Mouse (Mus musculus): ENCODE results near the gene Arl4c. TPM values are rescaled to one million over a fixed set of nuclear protein-coding genes. Genes with fewer than 3 reads are reported as not detected.

The Arl4c gene
- polyA plus RNA-seq, 1 experiment from 2014 or later, result 1.9 TPM

GRCm38 (mm10) chr1:88738931-88739330 lies 36.9 kb upstream of the Arl4c start:
- WGBS, result 52% methylated on average over 3 of the region's 3 CpGs
- Histone ChIP-seq H3K9ac (ENCODE audit: low read depth, low read length) (no peak overlapping the region), H3K4me3 (ENCODE audit: low read depth, low read length) (no peak overlapping the region), H3K36me3 (ENCODE audit: control insufficient read depth, insufficient read depth, low read length) (no peaks in the 10 kb centered on the region), H3K9me3 (ENCODE audit: control insufficient read depth, low read length) (no peaks in the 10 kb centered on the region), H3K27me3 (replicated peaks; ENCODE audit: control insufficient read depth, insufficient read depth, low read length) (no peaks in the 10 kb centered on the region), H3K27ac (ENCODE audit: low read depth, low read length) (no peak overlapping the region), H3K4me2 (no peak overlapping the region), H3K4me1 (replicated peaks; ENCODE audit: control insufficient read depth, insufficient read depth, low read length) (no peaks in the 10 kb centered on the region)
- DNase-seq (ENCODE audit: low spot score) (no peak), ATAC-seq (replicated peaks; ENCODE audit: low FRiP score) (no peak)

- ATAC-seq (replicated peaks; ENCODE audit: low FRiP score) (no peak), DNase-seq (ENCODE audit: low spot score) (no peak)
- H3K9ac ChIP-seq (ENCODE audit: low read depth, low read length), result no peak overlapping the region
- 86% methylated on average over 1 of the region's 1 CpGs for WGBS
- H3K4me3 ChIP-seq (ENCODE audit: low read depth, low read length), result no peak overlapping the region
- no peaks in the 10 kb centered on the region for H3K4me1 ChIP-seq (replicated peaks; ENCODE audit: control insufficient read depth, insufficient read depth, low read length)
- H3K36me3 ChIP-seq (ENCODE audit: control insufficient read depth, insufficient read depth, low read length), result no peaks in the 10 kb centered on the region
- H3K27me3 ChIP-seq (replicated peaks; ENCODE audit: control insufficient read depth, insufficient read depth, low read length), result no peaks in the 10 kb centered on the region
- H3K9me3 ChIP-seq (ENCODE audit: control insufficient read depth, low read length), result no peaks in the 10 kb centered on the region
- no peak overlapping the region for H3K27ac ChIP-seq (ENCODE audit: low read depth, low read length)
- H3K4me2 ChIP-seq, result no peak overlapping the region
These were observed 27.5 kb upstream of the Arl4c start for GRCm38 (mm10) chr1:88729496-88729895.

DNA sequence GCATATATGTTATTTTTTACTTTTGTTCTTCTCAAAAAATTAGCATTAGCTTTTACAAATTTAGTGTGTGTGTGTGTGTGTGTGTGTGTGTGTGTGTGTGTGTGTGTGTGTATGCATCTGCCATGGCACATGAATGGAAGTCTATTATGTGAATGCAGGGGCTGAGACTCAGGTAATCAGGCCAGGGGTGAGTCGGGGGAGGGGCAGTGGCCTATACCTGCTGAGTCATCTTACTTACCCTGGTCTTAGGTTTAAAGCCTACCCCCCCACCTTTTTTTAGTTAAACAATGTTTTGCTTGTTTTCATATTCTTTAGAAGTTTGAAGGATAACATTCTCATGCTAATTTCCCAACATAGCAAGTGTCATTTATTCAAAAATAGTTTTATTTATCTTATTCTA lies 25.3 kb upstream of the Arl4c start:
- H3K4me3 ChIP-seq (ENCODE audit: low read depth, low read length), result no peak overlapping the region
- H3K4me1 ChIP-seq (replicated peaks; ENCODE audit: control insufficient read depth, insufficient read depth, low read length), result no peaks in the 10 kb centered on the region
- no peak for ATAC-seq (replicated peaks; ENCODE audit: low FRiP score)
- H3K27me3 ChIP-seq (replicated peaks; ENCODE audit: control insufficient read depth, insufficient read depth, low read length), result no peaks in the 10 kb centered on the region
- WGBS, result 83% methylated on average over 1 of the region's 1 CpGs
- H3K36me3 ChIP-seq (ENCODE audit: control insufficient read depth, insufficient read depth, low read length), result no peaks in the 10 kb centered on the region
- no peak overlapping the region for H3K4me2 ChIP-seq
- H3K9ac ChIP-seq (ENCODE audit: low read depth, low read length), result no peak overlapping the region
- H3K9me3 ChIP-seq (ENCODE audit: control insufficient read depth, low read length), result no peaks in the 10 kb centered on the region
- no peak for DNase-seq (ENCODE audit: low spot score)
- H3K27ac ChIP-seq (ENCODE audit: low read depth, low read length), result no peak overlapping the region

GRCm38 (mm10) chr1:88725716-88726115 lies 23.7 kb upstream of the Arl4c start:
- no peak overlapping the region for H3K9ac ChIP-seq (ENCODE audit: low read depth, low read length)
- WGBS, result 80% methylated on average over 1 of the region's 1 CpGs
- no peak overlapping the region for H3K27ac ChIP-seq (ENCODE audit: low read depth, low read length)
- H3K9me3 ChIP-seq (ENCODE audit: control insufficient read depth, low read length), result no peaks in the 10 kb centered on the region
- H3K36me3 ChIP-seq (ENCODE audit: control insufficient read depth, insufficient read depth, low read length), result no peaks in the 10 kb centered on the region
- ATAC-seq (replicated peaks; ENCODE audit: low FRiP score) (no peak), DNase-seq (ENCODE audit: low spot score) (no peak)
- no peak overlapping the region for H3K4me3 ChIP-seq (ENCODE audit: low read depth, low read length)
- H3K4me1 ChIP-seq (replicated peaks; ENCODE audit: control insufficient read depth, insufficient read depth, low read length), result no peaks in the 10 kb centered on the region
- H3K4me2 ChIP-seq, result no peak overlapping the region
- no peaks in the 10 kb centered on the region for H3K27me3 ChIP-seq (replicated peaks; ENCODE audit: control insufficient read depth, insufficient read depth, low read length)

DNA sequence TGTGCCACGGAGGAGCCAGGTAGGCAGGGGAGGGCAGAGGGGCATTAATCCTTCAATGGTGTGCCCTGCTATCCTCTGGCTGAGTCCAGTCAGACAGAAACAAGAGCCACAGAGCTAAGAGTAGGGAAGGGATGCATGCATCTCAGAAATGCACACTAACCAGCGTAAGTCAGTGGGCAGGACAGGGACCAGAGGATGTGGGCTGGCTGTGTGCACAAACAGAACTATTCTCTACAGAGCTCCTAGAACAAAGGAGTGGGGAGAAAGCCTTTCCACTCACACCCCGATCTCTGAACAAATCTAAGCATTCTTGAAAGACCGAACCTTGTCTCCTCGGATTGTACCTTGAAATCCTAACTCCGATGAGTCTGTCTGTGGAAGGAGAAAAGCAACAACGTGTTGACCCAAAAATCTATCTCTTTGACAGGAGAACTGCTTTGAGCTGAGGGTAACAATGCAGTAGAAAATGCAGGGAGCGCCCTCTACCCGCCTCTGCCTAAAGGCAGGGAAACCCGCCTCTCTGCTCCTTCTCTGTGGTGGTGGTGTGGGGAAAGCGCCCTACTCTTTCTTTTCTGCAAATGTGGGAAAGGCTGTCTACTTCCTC lies 18.7 kb upstream of the Arl4c start:
- ATAC-seq (replicated peaks; ENCODE audit: low FRiP score) (no peak), DNase-seq (ENCODE audit: low spot score) (no peak)
- H3K4me2 ChIP-seq, result no peak overlapping the region
- H3K4me1 ChIP-seq (replicated peaks; ENCODE audit: control insufficient read depth, insufficient read depth, low read length), result no peaks in the 10 kb centered on the region
- 44% methylated on average over 11 of the region's 11 CpGs for WGBS
- H3K36me3 ChIP-seq (ENCODE audit: control insufficient read depth, insufficient read depth, low read length), result no peaks in the 10 kb centered on the region
- no peaks in the 10 kb centered on the region for H3K27me3 ChIP-seq (replicated peaks; ENCODE audit: control insufficient read depth, insufficient read depth, low read length)
- H3K9ac ChIP-seq (ENCODE audit: low read depth, low read length), result no peak overlapping the region
- H3K27ac ChIP-seq (ENCODE audit: low read depth, low read length), result no peak overlapping the region
- no peaks in the 10 kb centered on the region for H3K9me3 ChIP-seq (ENCODE audit: control insufficient read depth, low read length)
- H3K4me3 ChIP-seq (ENCODE audit: low read depth, low read length), result no peak overlapping the region

- H3K27ac ChIP-seq (ENCODE audit: low read depth, low read length), result no peak overlapping the region
- DNase-seq (ENCODE audit: low spot score), result no peak
- H3K4me3 ChIP-seq (ENCODE audit: low read depth, low read length), result no peak overlapping the region
- ATAC-seq (replicated peaks; ENCODE audit: low FRiP score), result no peak
- H3K4me1 ChIP-seq (replicated peaks; ENCODE audit: control insufficient read depth, insufficient read depth, low read length), result no peaks in the 10 kb centered on the region
- no peaks in the 10 kb centered on the region for H3K27me3 ChIP-seq (replicated peaks; ENCODE audit: control insufficient read depth, insufficient read depth, low read length)
- no peak overlapping the region for H3K4me2 ChIP-seq
- H3K9me3 ChIP-seq (ENCODE audit: control insufficient read depth, low read length), result no peaks in the 10 kb centered on the region
- no peak overlapping the region for H3K9ac ChIP-seq (ENCODE audit: low read depth, low read length)
- H3K36me3 ChIP-seq (ENCODE audit: control insufficient read depth, insufficient read depth, low read length), result no peaks in the 10 kb centered on the region
- 74% methylated on average over 3 of the region's 3 CpGs for WGBS
These were observed 16.5 kb upstream of the Arl4c start for GRCm38 (mm10) chr1:88718563-88718962.

DNA sequence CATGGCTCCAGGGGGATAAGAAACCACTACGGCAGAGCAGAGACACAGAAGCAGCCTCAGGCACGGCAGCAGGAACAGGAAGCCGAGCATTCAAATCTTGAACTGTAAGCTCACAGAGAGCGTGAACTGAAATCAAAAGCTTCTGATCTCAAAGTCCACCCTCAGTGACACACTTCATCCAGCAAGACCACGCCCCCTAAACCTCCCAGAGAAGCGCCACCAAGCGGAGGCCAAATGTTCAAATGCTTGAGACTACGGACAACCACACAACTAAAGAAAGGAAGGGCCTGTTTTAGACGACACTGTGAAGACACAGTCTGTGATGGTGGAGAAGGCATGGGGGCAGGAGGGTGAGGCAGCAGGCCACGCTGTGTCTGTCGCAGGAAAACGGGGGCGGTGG lies 15.7 kb upstream of the Arl4c start:
- Histone ChIP-seq H3K9ac (ENCODE audit: low read depth, low read length) (no peak overlapping the region), H3K27ac (ENCODE audit: low read depth, low read length) (no peak overlapping the region), H3K4me3 (ENCODE audit: low read depth, low read length) (no peak overlapping the region), H3K27me3 (replicated peaks; ENCODE audit: control insufficient read depth, insufficient read depth, low read length) (no peaks in the 10 kb centered on the region), H3K36me3 (ENCODE audit: control insufficient read depth, insufficient read depth, low read length) (no peaks in the 10 kb centered on the region), H3K4me1 (replicated peaks; ENCODE audit: control insufficient read depth, insufficient read depth, low read length) (no peaks in the 10 kb centered on the region), H3K9me3 (ENCODE audit: control insufficient read depth, low read length) (no peaks in the 10 kb centered on the region), H3K4me2 (no peak overlapping the region)
- DNase-seq (ENCODE audit: low spot score), result no peak
- no peak for ATAC-seq (replicated peaks; ENCODE audit: low FRiP score)
- 71% methylated on average over 13 of the region's 13 CpGs for WGBS

DNA sequence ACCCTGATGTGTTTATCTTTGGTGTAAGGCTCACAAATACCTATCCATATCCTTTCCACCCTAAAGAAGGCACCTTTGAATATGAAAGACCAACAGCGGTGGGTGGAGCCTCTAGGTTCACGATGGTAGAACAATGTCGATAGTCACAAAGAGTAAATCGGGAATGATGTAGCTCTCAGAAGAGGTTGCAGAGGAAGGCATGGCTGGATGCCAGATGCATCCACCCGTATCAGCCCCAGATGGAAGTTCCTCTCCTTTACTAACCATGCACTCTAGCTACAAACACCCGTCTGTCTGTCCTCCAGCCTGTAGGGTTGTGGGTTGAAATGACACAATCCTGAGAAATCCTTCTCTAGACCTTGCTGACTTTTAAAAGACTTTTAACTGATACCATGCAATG lies 10.0 kb upstream of the Arl4c start:
- H3K4me3 ChIP-seq (ENCODE audit: low read depth, low read length), result no peak overlapping the region
- H3K27me3 ChIP-seq (replicated peaks; ENCODE audit: control insufficient read depth, insufficient read depth, low read length), result no peaks in the 10 kb centered on the region
- no peaks in the 10 kb centered on the region for H3K36me3 ChIP-seq (ENCODE audit: control insufficient read depth, insufficient read depth, low read length)
- H3K9me3 ChIP-seq (ENCODE audit: control insufficient read depth, low read length), result no peaks in the 10 kb centered on the region
- H3K4me2 ChIP-seq, result no peak overlapping the region
- DNase-seq (ENCODE audit: low spot score) (no peak), ATAC-seq (replicated peaks; ENCODE audit: low FRiP score) (no peak)
- no peak overlapping the region for H3K9ac ChIP-seq (ENCODE audit: low read depth, low read length)
- 83% methylated on average over 6 of the region's 6 CpGs for WGBS
- H3K27ac ChIP-seq (ENCODE audit: low read depth, low read length), result no peak overlapping the region
- no peaks in the 10 kb centered on the region for H3K4me1 ChIP-seq (replicated peaks; ENCODE audit: control insufficient read depth, insufficient read depth, low read length)

DNA sequence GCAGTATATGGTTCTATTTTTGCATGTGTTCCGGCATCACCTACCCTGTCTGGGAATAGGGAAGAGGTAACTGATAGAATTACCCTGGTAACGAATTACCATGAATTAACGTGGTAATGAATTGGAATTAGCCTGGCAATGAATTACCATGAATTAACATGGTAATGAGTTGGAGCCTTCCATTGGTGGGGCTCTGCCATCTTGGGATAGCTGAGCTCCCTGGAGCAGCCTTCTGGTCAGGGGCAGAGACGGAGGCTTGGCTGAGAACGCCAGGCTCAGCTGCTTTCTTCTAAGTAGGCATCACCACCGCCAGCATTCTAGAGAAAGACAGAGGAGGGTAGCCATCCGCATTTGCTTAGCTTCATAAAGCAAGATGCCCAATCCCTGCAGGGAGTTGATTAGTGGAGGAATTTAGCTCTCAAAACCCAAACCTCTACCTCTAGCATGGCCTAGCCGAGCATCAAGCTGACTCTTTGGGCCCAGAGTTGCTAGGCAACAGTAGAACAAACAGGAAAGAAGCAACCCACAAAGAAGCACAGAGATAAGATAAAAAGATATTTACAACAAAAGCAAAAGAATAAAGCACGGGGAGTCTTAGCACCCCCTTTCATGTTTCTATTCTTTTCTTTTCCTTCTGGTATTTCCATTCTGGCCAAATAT lies 6.8 kb upstream of the Arl4c start:
- Histone ChIP-seq H3K9me3 (ENCODE audit: control insufficient read depth, low read length) (no peaks in the 10 kb centered on the region), H3K4me2 (no peak overlapping the region), H3K9ac (ENCODE audit: low read depth, low read length) (no peak overlapping the region), H3K4me1 (replicated peaks; ENCODE audit: control insufficient read depth, insufficient read depth, low read length) (no peaks in the 10 kb centered on the region), H3K27ac (ENCODE audit: low read depth, low read length) (no peak overlapping the region), H3K27me3 (replicated peaks; ENCODE audit: control insufficient read depth, insufficient read depth, low read length) (no peaks in the 10 kb centered on the region), H3K36me3 (ENCODE audit: control insufficient read depth, insufficient read depth, low read length) (no peaks in the 10 kb centered on the region), H3K4me3 (ENCODE audit: low read depth, low read length) (no peak overlapping the region)
- 64% methylated on average over 9 of the region's 9 CpGs for WGBS
- ATAC-seq (replicated peaks; ENCODE audit: low FRiP score) (no peak), DNase-seq (ENCODE audit: low spot score) (no peak)
